Mouse (Mus musculus): Measurements from ENCODE around the gene Med15.
"Not testable (repeated sequence)": the region's sequence is repeated elsewhere in the genome, so short reads cannot be mapped to it uniquely, and the experiment has no call there.

The Med15 gene

GRCm38 (mm10) chr16:17732841-17733340, at the start of gene Med15:
TSS of gene Med15 (minus strand) at chr16:17732891.
- DNase-seq, result no peak

- DNase-seq, result no peak
These were observed 47.0 kb upstream of the Med15 start for GRCm38 (mm10) chr16:17779692-17780091.

GRCm38 (mm10) chr16:17778223-17778622, 45.5 kb upstream of the Med15 start:
- no peak for DNase-seq

GRCm38 (mm10) chr16:17776828-17777227, 44.1 kb upstream of the Med15 start:
- peak; percentile 71 for DNase-seq

GRCm38 (mm10) chr16:17771117-17771865, 38.6 kb upstream of the Med15 start:
- DNase-seq, result no peak

- DNase-seq, result no peak
These were observed 36.1 kb upstream of the Med15 start for GRCm38 (mm10) chr16:17768834-17769233.

- DNase-seq, result no peak
These were observed 31.4 kb upstream of the Med15 start for GRCm38 (mm10) chr16:17764108-17764511.

- DNase-seq, result no peak
These were observed 28.4 kb upstream of the Med15 start for GRCm38 (mm10) chr16:17761074-17761473.

GRCm38 (mm10) chr16:17760657-17761056, 28.0 kb upstream of the Med15 start:
- DNase-seq, result peak; percentile 67

- DNase-seq, result peak; percentile 58
These were observed 27.2 kb upstream of the Med15 start for GRCm38 (mm10) chr16:17759813-17760321.

GRCm38 (mm10) chr16:17759344-17759773, 26.7 kb upstream of the Med15 start, which contains the start of gene Klhl22:
TSS of gene Klhl22 (plus strand) at chr16:17759618.
- peak; percentile 97 for DNase-seq

- DNase-seq, result no peak
These were observed 26.2 kb upstream of the Med15 start for GRCm38 (mm10) chr16:17758902-17759301.

GRCm38 (mm10) chr16:17757756-17758155, 25.1 kb upstream of the Med15 start:
- no peak for DNase-seq

GRCm38 (mm10) chr16:17753686-17754085, 21.0 kb upstream of the Med15 start:
- DNase-seq, result no peak

- DNase-seq, result no peak
These were observed 20.3 kb upstream of the Med15 start for GRCm38 (mm10) chr16:17753001-17753400.

- DNase-seq, result no peak
These were observed 12.4 kb upstream of the Med15 start for GRCm38 (mm10) chr16:17745067-17745466.

- peak; percentile 70 for DNase-seq
These were observed 11.8 kb upstream of the Med15 start for GRCm38 (mm10) chr16:17744536-17744935.

- DNase-seq, result no peak
These were observed 10.6 kb upstream of the Med15 start for GRCm38 (mm10) chr16:17743279-17743678.

GRCm38 (mm10) chr16:17742810-17743209, 10.1 kb upstream of the Med15 start:
- no peak for DNase-seq

- no peak for DNase-seq
These were observed 7.4 kb upstream of the Med15 start for GRCm38 (mm10) chr16:17740080-17740479.

- DNase-seq, result no peak
These were observed 3.5 kb upstream of the Med15 start for GRCm38 (mm10) chr16:17736156-17736555.

- DNase-seq, result not testable (repeated sequence)
These were observed 2.2 kb upstream of the Med15 start for GRCm38 (mm10) chr16:17734872-17735271.

- no peak for DNase-seq
These were observed 955 bp upstream of the Med15 start for GRCm38 (mm10) chr16:17733646-17734045.

- DNase-seq, result no peak
These were observed 260 bp downstream of the Med15 start for GRCm38 (mm10) chr16:17732431-17732830.

Measured in thymus, postnatal 4 days (tissue).